Mouse (Mus musculus): Measurements from ENCODE around the gene Syce3.

The Syce3 gene

GRCm38 (mm10) chr15:89373027-89373761 lies 37.1 kb downstream of the Syce3 start:
- in situ Hi-C loops (cut with MboI), result no loop called here

- in situ Hi-C loops (cut with MboI), result no loop called here
Measured at GRCm38 (mm10) chr15:89372536-89372935, 37.8 kb downstream of the Syce3 start.

GRCm38 (mm10) chr15:89372068-89372467 lies 38.2 kb downstream of the Syce3 start:
- in situ Hi-C loops (cut with MboI), result no loop called here

- in situ Hi-C loops (cut with MboI), result no loop called here
Measured at GRCm38 (mm10) chr15:89365141-89365551, 45.2 kb downstream of the Syce3 start.

- in situ Hi-C loops (cut with MboI), result no loop called here
Measured at GRCm38 (mm10) chr15:89363051-89363450, 47.3 kb downstream of the Syce3 start.

GRCm38 (mm10) chr15:89358784-89359183 lies 51.5 kb downstream of the Syce3 start:
- in situ Hi-C loops (cut with MboI), result no loop called here

- in situ Hi-C loops (cut with MboI), result no loop called here
Measured at GRCm38 (mm10) chr15:89356372-89356771, 53.9 kb downstream of the Syce3 start.

- in situ Hi-C loops (cut with MboI), result no loop called here
Measured at GRCm38 (mm10) chr15:89355241-89356187, 54.8 kb downstream of the Syce3 start, which contains the start of the genes Lmf2 and Ncaph2. TSS of gene Lmf2 (minus strand) at chr15:89355659. TSS of gene Ncaph2 (plus strand) at chr15:89355719.

GRCm38 (mm10) chr15:89354455-89354854 lies 55.8 kb downstream of the Syce3 start:
- in situ Hi-C loops (cut with MboI), result no loop called here

GRCm38 (mm10) chr15:89353837-89354236 lies 56.5 kb downstream of the Syce3 start:
- in situ Hi-C loops (cut with MboI), result no loop called here

GRCm38 (mm10) chr15:89352795-89353194 lies 57.5 kb downstream of the Syce3 start:
- in situ Hi-C loops (cut with MboI), result no loop called here

GRCm38 (mm10) chr15:89352054-89352453 lies 58.2 kb downstream of the Syce3 start:
- in situ Hi-C loops (cut with MboI), result no loop called here

GRCm38 (mm10) chr15:89351302-89351701 lies 59.0 kb downstream of the Syce3 start:
- in situ Hi-C loops (cut with MboI), result no loop called here

GRCm38 (mm10) chr15:89350447-89350846 lies 59.9 kb downstream of the Syce3 start:
- in situ Hi-C loops (cut with MboI), result no loop called here

- in situ Hi-C loops (cut with MboI), result no loop called here
Measured at GRCm38 (mm10) chr15:89343325-89343724, 67.0 kb downstream of the Syce3 start.

- in situ Hi-C loops (cut with MboI), result no loop called here
Measured at GRCm38 (mm10) chr15:89341678-89342077, 68.6 kb downstream of the Syce3 start.
